7 mouse cellular contexts compared by ENCODE assay signal in the genomic region with DNA sequence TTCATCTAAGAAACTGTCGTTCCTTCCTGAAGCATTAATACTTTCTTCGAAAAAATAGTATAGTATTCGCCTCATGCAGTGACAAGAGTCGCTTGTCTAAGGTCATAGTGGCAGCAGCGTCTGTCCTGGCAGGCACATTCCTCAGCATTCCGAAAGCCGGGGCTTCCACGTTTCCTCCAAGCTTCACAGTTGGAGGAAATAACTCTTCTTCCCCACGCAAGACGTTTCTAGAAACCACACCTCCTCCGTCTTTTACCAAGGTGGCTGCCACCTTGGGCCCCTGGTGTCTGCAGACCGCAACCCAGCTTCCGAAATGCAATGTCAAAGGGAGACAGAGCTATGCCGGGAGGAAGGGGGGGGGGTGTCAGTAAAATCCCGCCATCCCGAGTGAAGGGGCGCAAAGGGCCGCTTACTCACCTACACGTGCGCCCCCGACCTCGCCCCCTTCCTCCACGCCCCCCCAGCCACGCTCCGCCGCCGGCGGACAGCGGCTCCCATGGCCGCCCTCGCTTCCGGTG. TPM values are rescaled to one million over a fixed set of nuclear protein-coding genes. Genes with fewer than 3 reads are reported as not detected.
DNase-seq lines count a peak whose midpoint lies in the region; ATAC-seq and TF ChIP-seq lines count a peak whose summit lies in the region.

No protein-coding gene starts in this region.

- TF ChIP-seq CTCF in layer of hippocampus, adult 2 months (conservative IDR thresholded peaks at IDR 0.05): no peak
- no peak for TF ChIP-seq CTCF in kidney, postnatal 0 days (IDR thresholded peaks at IDR 0.05; ENCODE audit: low read depth)

- WGBS in embryonic facial prominence, embryonic 15.5 days: under 1% methylated on average over 32 of the region's 32 CpGs
- WGBS in kidney, postnatal 0 days: under 1% methylated on average over 32 of the region's 32 CpGs
- under 1% methylated on average over 31 of the region's 32 CpGs for whole genome bisulfite sequencing in midbrain, embryonic 13.5 days

- peak overlapping the region; percentile 54 for H3K9ac ChIP-seq in embryonic facial prominence, embryonic 15.5 days
- H3K9ac ChIP-seq in kidney, postnatal 0 days (ENCODE audit: low read depth, low read length): peak overlapping the region; percentile 75
- H3K9ac ChIP-seq in midbrain, embryonic 13.5 days (replicated peaks): peak overlapping the region; percentile 67

- H3K4me3 ChIP-seq in layer of hippocampus, adult 2 months: peak overlapping the region; percentile 97
- H3K4me3 ChIP-seq in embryonic facial prominence, embryonic 15.5 days (replicated peaks): peak overlapping the region; percentile 100
- peak overlapping the region; percentile 67 for H3K4me3 ChIP-seq in kidney, postnatal 0 days (replicated peaks; ENCODE audit: low read depth, low read length)
- H3K4me3 ChIP-seq in midbrain, embryonic 13.5 days (replicated peaks): peak overlapping the region; percentile 76

- DNase-seq in layer of hippocampus, adult 2 months (ENCODE audit: low spot score in 2 of 2): no peak
- DNase-seq in layer of hippocampus, adult 18-20 months (ENCODE audit: low spot score in 2 of 2): no peak
- peak; percentile 84 for DNase-seq in R1 (ENCODE audit: low read depth, low spot score)
- DNase-seq in kidney, postnatal 0 days (ENCODE audit: low spot score): peak; percentile 73
- no peak for DNase-seq in adrenal gland, adult (ENCODE audit: inconsistent age in 2 of 2, low spot score in 1 of 2)

- H3K27me3 ChIP-seq in embryonic facial prominence, embryonic 15.5 days: no peaks in the 10 kb centered on the region
- H3K27me3 ChIP-seq in kidney, postnatal 0 days (ENCODE audit: insufficient read depth, low read length): no peaks in the 10 kb centered on the region
- H3K27me3 ChIP-seq in midbrain, embryonic 13.5 days: no peaks in the 10 kb centered on the region

- peak overlapping the region; percentile 66 for H3K4me2 ChIP-seq in embryonic facial prominence, embryonic 15.5 days (replicated peaks)
- peak overlapping the region; percentile 72 for H3K4me2 ChIP-seq in kidney, postnatal 0 days (ENCODE audit: low read length)
- peak overlapping the region; percentile 80 for H3K4me2 ChIP-seq in midbrain, embryonic 13.5 days (replicated peaks)

- H3K9me3 ChIP-seq in embryonic facial prominence, embryonic 15.5 days (replicated peaks): no peaks in the 10 kb centered on the region
- no peaks in the 10 kb centered on the region for H3K9me3 ChIP-seq in kidney, postnatal 0 days (replicated peaks; ENCODE audit: low read length)
- no peaks in the 10 kb centered on the region for H3K9me3 ChIP-seq in midbrain, embryonic 13.5 days

- peak; percentile 52 for ATAC-seq in embryonic facial prominence, embryonic 15.5 days (ENCODE audit: insufficient number of reproducible peaks, low FRiP score, low TSS enrichment, low read depth)
- peak; percentile 76 for ATAC-seq in kidney, postnatal 0 days (replicated peaks; ENCODE audit: low FRiP score, low read depth)
- no peak; the same call in 1 of the 2 replicates for ATAC-seq in midbrain, embryonic 13.5 days

- H3K4me1 ChIP-seq in embryonic facial prominence, embryonic 15.5 days: peaks cover 20% of the 10 kb centered on the region
- peaks cover 11% of the 10 kb centered on the region; the same call in 1 of the 2 replicates for H3K4me1 ChIP-seq in kidney, postnatal 0 days (replicated peaks; ENCODE audit: insufficient read depth, low read length)
- H3K4me1 ChIP-seq in midbrain, embryonic 13.5 days (replicated peaks): peaks cover 37% of the 10 kb centered on the region

- peaks cover 15% of the 10 kb centered on the region for H3K36me3 ChIP-seq in embryonic facial prominence, embryonic 15.5 days
- H3K36me3 ChIP-seq in kidney, postnatal 0 days (ENCODE audit: insufficient read depth, low read length): peaks cover 13% of the 10 kb centered on the region; the same call in 1 of the 2 replicates
- H3K36me3 ChIP-seq in midbrain, embryonic 13.5 days: peaks cover 19% of the 10 kb centered on the region

- peak overlapping the region; percentile 98 for H3K27ac ChIP-seq in layer of hippocampus, adult 2 months
- H3K27ac ChIP-seq in embryonic facial prominence, embryonic 15.5 days (replicated peaks): peak overlapping the region; percentile 98
- H3K27ac ChIP-seq in kidney, postnatal 0 days: peak overlapping the region; percentile 97
- H3K27ac ChIP-seq in midbrain, embryonic 13.5 days: peak overlapping the region; percentile 89

RNA-seq across cellular contexts. Expression of a gene that starts 0.9 kb away (rescaled TPM):
- total RNA-seq in layer of hippocampus, adult 2 months (2021): 10 to 100 TPM; 37.3 to 40.2 TPM
- total RNA-seq in layer of hippocampus, adult 18-20 months (2021): 10 to 100 TPM; 40.9 to 44.2 TPM
- 39.6 and 43.8 TPM in 2 replicates for polyA plus RNA-seq in embryonic facial prominence, embryonic 15.5 days (2015; fragmentation: Nextera tagmentation; extraction: Ambion mirVana)
- polyA plus RNA-seq in kidney, postnatal 0 days (2015; fragmentation: Nextera tagmentation; extraction: Ambion mirVana): 32.4 and 32.6 TPM in 2 replicates
- 46.3 and 46.8 TPM in 2 replicates for polyA plus RNA-seq in midbrain, embryonic 13.5 days (2015; fragmentation: Nextera tagmentation; extraction: Ambion mirVana)

RNA-seq across cellular contexts. Expression of a gene that starts 40.5 kb away (rescaled TPM):
- total RNA-seq in layer of hippocampus, adult 2 months (2021): 100 to 1,000 TPM; 193 to 200 TPM
- total RNA-seq in layer of hippocampus, adult 18-20 months (2021): 100 to 1,000 TPM; 185 to 216 TPM
- polyA plus RNA-seq in embryonic facial prominence, embryonic 15.5 days (2015; fragmentation: Nextera tagmentation; extraction: Ambion mirVana): 518 and 555 TPM in 2 replicates
- 606 and 634 TPM in 2 replicates for polyA plus RNA-seq in kidney, postnatal 0 days (2015; fragmentation: Nextera tagmentation; extraction: Ambion mirVana)
- polyA plus RNA-seq in midbrain, embryonic 13.5 days (2015; fragmentation: Nextera tagmentation; extraction: Ambion mirVana): 617 and 632 TPM in 2 replicates

Comparison
In these comparisons a context has a peak if more than half of its experiments do, and no peak if none do; other contexts are left out.
1. DNase-seq: peak in R1 (single experiment) and kidney, postnatal 0 days (single experiment); none in layer of hippocampus, adult 2 months (0 of 2), layer of hippocampus, adult 18-20 months (0 of 2) and adrenal gland, adult (0 of 2).
2. Peak in every context shown above with its lines, with median percentiles within 50 percentile points of each other: H3K27ac ChIP-seq, H3K4me3 ChIP-seq, H3K4me2 ChIP-seq and H3K9ac ChIP-seq.